Mouse (Mus musculus) E14TG2a.4 (cell line): ENCODE measurements at regions not wholly inside any gene's neighbourhood (a gene's known extent, or its start where the extent isn't known, plus 50 kb on each side); places are given as distances from the start of the nearest gene placed in this dataset.
"Not testable (repeated sequence)": the region's sequence is repeated elsewhere in the genome, so short reads cannot be mapped to it uniquely, and the experiment has no call there.

ENCODE experiments used
- H3K27me3 ChIP-seq: 2 replicates; pipeline ENCODE4 v1.6.1; 2014; ENCODE audit warnings: low read length, control low read depth; ENCODE audit not compliant: insufficient read depth
- H3K36me3 ChIP-seq: 2 replicates; pipeline ENCODE4 v1.6.1; 2014; ENCODE audit warnings: low read length, control low read depth; ENCODE audit not compliant: insufficient read depth
- H3K4me1 ChIP-seq: replicated peaks from 2 replicates; pipeline ENCODE4 v1.6.1; 2014; ENCODE audit warnings: low read depth, low read length, control low read depth
- H3K4me3 ChIP-seq: replicated peaks from 2 replicates; pipeline ENCODE4 v1.5.1; 2014; ENCODE audit warnings: mild to moderate bottlenecking, low read length
- H3K9me3 ChIP-seq: 2 replicates; pipeline ENCODE4 v1.6.1; 2014; ENCODE audit warnings: low read length, control low read depth
- CTCF ChIP-seq: conservative IDR thresholded peaks from 2 replicates; pipeline ENCODE4 v1.5.1; 2014; ENCODE audit warnings: low read length
- NANOG ChIP-seq: IDR thresholded peaks from 2 replicates; pipeline ENCODE4 v1.6.1; 2014; ENCODE audit warnings: borderline replicate concordance, low read length, mixed read lengths
- POU5F1 ChIP-seq: IDR thresholded peaks from 2 replicates; pipeline ENCODE4 v1.6.1; 2014; ENCODE audit warnings: low read length, borderline replicate concordance

- no peaks in the 10 kb centered on the region for H3K27me3 ChIP-seq
- H3K4me1 ChIP-seq, result no peaks in the 10 kb centered on the region
- H3K4me3 ChIP-seq, result no peak overlapping the region
- no peaks in the 10 kb centered on the region for H3K36me3 ChIP-seq
- H3K9me3 ChIP-seq, result no peaks in the 10 kb centered on the region
- no peak for TF ChIP-seq NANOG
Observed at GRCm38 (mm10) chr6:5663433-5664175, 61.8 kb upstream of the Dync1i1 start.

GRCm38 (mm10) chr6:5645150-5645732 lies 80.2 kb upstream of the Dync1i1 start:
- TF ChIP-seq NANOG, result no peak
- peak; percentile 79 for TF ChIP-seq CTCF
- TF ChIP-seq POU5F1, result no peak
- no peaks in the 10 kb centered on the region for H3K36me3 ChIP-seq
- no peak overlapping the region for H3K4me3 ChIP-seq
- peaks cover 5% of the 10 kb centered on the region for H3K9me3 ChIP-seq
- H3K27me3 ChIP-seq, result no peaks in the 10 kb centered on the region
- H3K4me1 ChIP-seq, result no peaks in the 10 kb centered on the region

- TF ChIP-seq POU5F1, result no peak
- no peak for TF ChIP-seq NANOG
- no peak for TF ChIP-seq CTCF
- no peaks in the 10 kb centered on the region for H3K36me3 ChIP-seq
- no peaks in the 10 kb centered on the region for H3K27me3 ChIP-seq
- H3K4me3 ChIP-seq, result no peak overlapping the region
- H3K9me3 ChIP-seq, result no peaks in the 10 kb centered on the region
- no peaks in the 10 kb centered on the region for H3K4me1 ChIP-seq
Observed at GRCm38 (mm10) chr6:5634222-5634621, 91.2 kb upstream of the Dync1i1 start.

DNA sequence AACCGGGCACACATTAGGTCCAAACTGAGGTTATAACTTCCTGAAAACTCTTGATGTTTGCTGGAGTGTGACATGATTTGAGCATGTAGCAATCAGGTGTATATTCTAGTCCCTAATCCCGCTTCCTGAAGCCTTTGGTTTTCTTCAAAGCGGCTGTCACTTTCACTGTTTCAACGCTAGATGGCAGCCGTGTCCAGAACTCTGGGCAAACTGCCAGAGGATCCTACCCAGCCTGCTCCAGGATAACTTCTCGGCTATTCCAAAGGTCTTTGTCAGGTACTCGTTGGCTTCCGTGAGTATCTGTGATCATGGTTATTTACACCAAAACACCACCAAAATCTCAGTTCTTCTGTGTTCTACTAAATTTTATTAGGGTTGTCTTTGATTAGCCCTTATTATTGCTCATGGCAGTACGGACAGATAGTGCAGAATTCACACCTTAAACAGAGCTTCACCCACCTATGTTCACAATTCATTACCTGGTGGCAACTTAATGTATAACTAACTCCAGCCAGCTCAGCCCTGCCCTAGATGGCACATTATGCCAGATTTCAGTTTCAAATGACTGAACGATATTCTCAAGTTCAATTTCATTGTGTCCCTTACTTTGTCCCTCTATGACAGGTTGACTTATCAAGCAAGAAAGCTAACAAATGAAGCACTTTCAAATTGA lies 92.3 kb upstream of the Dync1i1 start:
- H3K36me3 ChIP-seq, result no peaks in the 10 kb centered on the region
- peak; percentile 90 for TF ChIP-seq CTCF
- TF ChIP-seq NANOG, result no peak
- no peaks in the 10 kb centered on the region for H3K27me3 ChIP-seq
- no peak overlapping the region for H3K4me3 ChIP-seq
- peaks cover 4% of the 10 kb centered on the region for H3K9me3 ChIP-seq
- H3K4me1 ChIP-seq, result no peaks in the 10 kb centered on the region

- H3K9me3 ChIP-seq, result peaks cover 23% of the 10 kb centered on the region
- H3K36me3 ChIP-seq, result no peaks in the 10 kb centered on the region
- H3K4me1 ChIP-seq, result no peaks in the 10 kb centered on the region
- H3K27me3 ChIP-seq, result no peaks in the 10 kb centered on the region
- TF ChIP-seq NANOG (no peak), CTCF (no peak), POU5F1 (no peak)
- H3K4me3 ChIP-seq, result no peak overlapping the region
Observed at GRCm38 (mm10) chr6:5624085-5624484, 101.4 kb upstream of the Dync1i1 start.

DNA sequence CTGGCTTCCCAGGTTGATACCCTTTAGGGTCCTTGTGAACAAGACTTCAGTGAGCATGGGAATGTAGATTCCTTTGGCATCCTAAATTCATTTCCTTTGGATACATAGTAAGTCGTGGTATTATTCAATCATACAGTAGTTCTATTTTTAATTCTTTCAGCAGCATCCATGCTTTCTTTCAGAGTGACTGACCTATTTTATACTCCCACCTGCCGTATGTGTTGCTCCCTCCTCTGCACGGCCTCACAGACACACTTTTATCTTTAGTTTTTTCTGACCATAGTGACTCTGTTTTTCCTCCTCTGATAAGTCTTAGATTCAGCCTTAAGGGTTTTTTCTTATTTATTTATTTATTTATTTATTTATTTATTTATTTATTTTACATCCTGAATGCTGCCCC lies 103.9 kb upstream of the Dync1i1 start:
- H3K4me3 ChIP-seq, result no peak overlapping the region
- peaks cover 35% of the 10 kb centered on the region for H3K9me3 ChIP-seq
- H3K4me1 ChIP-seq, result no peaks in the 10 kb centered on the region
- TF ChIP-seq NANOG, result no peak
- H3K36me3 ChIP-seq, result no peaks in the 10 kb centered on the region
- no peaks in the 10 kb centered on the region for H3K27me3 ChIP-seq

DNA sequence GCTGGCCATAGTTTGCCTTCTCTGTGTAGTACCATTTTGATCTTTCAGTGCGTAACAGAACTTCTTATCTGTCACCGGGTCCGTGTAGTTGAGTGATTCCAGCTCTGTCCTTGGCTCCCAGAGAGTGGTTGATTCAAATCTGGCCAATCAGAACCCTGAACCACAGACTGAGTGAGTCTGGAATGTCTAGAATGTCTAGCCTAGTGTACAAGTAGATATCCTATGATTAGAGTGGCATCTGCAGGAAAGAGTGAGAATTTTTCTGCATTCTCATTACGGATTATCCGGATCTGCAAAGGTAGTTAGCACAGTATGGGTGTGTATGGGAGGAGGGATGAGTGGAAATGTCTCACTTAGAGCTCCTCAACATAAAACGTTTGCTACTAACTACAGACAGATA lies 97.9 kb upstream of the Pdk4 start:
- no peak overlapping the region for H3K4me3 ChIP-seq
- 0 out of 2 replicates have a peak, but pooled peaks cover 3% of the 10 kb centered on the region for H3K27me3 ChIP-seq
- H3K4me1 ChIP-seq, result no peaks in the 10 kb centered on the region
- TF ChIP-seq CTCF, result no peak
- TF ChIP-seq NANOG, result no peak
- TF ChIP-seq POU5F1, result no peak
- no peaks in the 10 kb centered on the region for H3K9me3 ChIP-seq
- H3K36me3 ChIP-seq, result no peaks in the 10 kb centered on the region

DNA sequence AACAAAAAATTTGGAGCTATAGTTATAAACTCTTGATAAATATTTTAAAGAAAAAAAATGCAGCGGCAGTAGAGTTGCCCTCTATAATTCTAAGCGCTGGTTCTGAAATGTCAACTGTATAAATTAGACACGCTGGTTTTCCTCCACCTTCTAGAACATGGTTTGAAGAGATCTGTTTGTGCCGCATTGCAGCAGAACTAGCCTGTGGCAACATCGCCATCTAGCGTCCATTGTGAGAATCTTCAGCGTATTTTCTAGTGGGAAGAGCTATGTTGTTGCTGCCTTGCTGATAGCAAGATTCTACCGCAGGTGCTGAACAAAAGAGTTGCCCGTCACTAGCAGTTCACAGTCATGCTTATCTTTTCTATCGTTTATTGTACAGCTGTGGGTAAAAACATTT lies 93.5 kb upstream of the Pdk4 start:
- H3K9me3 ChIP-seq, result no peaks in the 10 kb centered on the region
- no peaks in the 10 kb centered on the region for H3K36me3 ChIP-seq
- 0 out of 2 replicates have a peak, but pooled peaks cover 3% of the 10 kb centered on the region for H3K27me3 ChIP-seq
- H3K4me3 ChIP-seq, result no peak overlapping the region
- no peaks in the 10 kb centered on the region for H3K4me1 ChIP-seq
- TF ChIP-seq CTCF, result peak; percentile 91
- TF ChIP-seq POU5F1, result no peak

DNA sequence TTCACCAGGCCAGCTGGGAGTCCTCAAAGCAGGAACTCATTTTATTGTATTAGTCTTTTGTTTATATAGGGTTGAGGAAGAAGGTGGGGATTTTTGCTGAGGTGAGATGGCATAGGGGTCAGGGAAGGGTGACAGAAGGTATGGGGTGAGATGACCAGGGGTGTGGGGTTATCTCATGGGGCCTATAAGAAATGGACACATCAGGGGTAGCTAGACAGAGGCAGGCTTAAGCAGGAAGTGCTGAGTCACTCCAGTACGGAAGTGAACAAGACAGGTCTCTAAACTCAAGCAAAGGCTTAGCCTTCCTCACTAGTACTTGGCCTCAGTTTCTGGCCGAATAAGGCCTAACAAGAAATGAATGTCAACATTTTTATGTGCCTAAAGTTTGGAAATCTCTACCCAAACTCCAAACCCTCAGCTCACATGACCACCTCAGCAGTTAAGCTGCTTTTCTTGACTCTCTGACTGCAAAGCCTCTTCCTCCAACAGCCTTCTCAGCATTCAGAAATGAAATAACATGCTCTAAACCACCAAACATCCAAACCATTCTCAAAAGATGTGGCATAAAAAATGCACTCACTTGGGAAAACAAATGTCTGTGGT lies 86.9 kb upstream of the Pdk4 start:
- TF ChIP-seq NANOG (no peak), CTCF (no peak), POU5F1 (no peak)

DNA sequence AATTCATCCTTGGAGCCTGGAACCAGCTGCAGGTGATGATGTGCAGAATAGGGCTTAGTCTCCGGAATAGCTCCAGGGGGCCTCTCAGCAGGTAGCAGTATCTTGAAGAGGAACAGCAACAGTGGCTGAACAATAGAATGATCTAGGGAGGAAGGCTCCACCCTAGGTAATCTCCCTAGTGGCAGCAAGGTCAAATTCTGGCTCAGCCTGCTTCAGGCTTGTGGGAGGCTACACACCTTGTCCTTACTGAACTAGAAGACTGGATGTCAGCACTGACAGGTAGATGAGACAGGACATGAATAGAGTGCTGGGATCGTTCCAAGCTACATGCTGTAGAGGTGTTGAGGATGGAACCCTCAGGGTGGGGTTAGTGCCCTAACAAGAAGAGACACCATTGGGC lies 80.8 kb upstream of the Pdk4 start:
- not testable (repeated sequence) for H3K27me3 ChIP-seq, H3K4me3 ChIP-seq, H3K36me3 ChIP-seq, H3K9me3 ChIP-seq
- peaks cover 19% of the 10 kb centered on the region for H3K4me1 ChIP-seq

More for the DNA sequence above, 86.9 kb upstream of the Pdk4 start:
- no peaks in the 10 kb centered on the region for H3K36me3 ChIP-seq
- H3K4me1 ChIP-seq, result no peaks in the 10 kb centered on the region; the same call in 1 of the 2 replicates
- H3K4me3 ChIP-seq, result no peak overlapping the region
- peaks cover 9% of the 10 kb centered on the region; the same call in 1 of the 2 replicates for H3K9me3 ChIP-seq
- no peaks in the 10 kb centered on the region for H3K27me3 ChIP-seq
